17 mouse cellular contexts compared by ENCODE assay signal in genomic region chr15:92806352-92806751, GRCm38 (mm10).
"Had no signal": no experiment of that assay in that cellular context is flagged by ENCODE, and none has a peak within 500 bp of the region (broad histone marks: within the 10 kb centered on the region; RNA-seq: fewer than 3 reads in every experiment).

No protein-coding gene starts in this region.

- H3K9ac ChIP-seq: liver, embryonic 13.5 days; liver, embryonic 15.5 days; liver, postnatal 0 days; lung, embryonic 15.5 days; neural tube, embryonic 12.5 days; stomach, embryonic 15.5 days had no signal

- H3K36me3 ChIP-seq: liver, embryonic 13.5 days; liver, embryonic 15.5 days; lung, embryonic 15.5 days; neural tube, embryonic 12.5 days; stomach, embryonic 15.5 days had no signal

- H3K27ac ChIP-seq: liver, embryonic 13.5 days; liver, embryonic 15.5 days; lung, embryonic 15.5 days; macrophage; neural tube, embryonic 12.5 days; stomach, embryonic 15.5 days; stomach, postnatal 0 days had no signal

- H3K27me3 ChIP-seq: liver, embryonic 13.5 days; liver, embryonic 15.5 days; lung, embryonic 15.5 days; megakaryocyte, embryonic 14.5 days; neural tube, embryonic 12.5 days; stomach, embryonic 15.5 days had no signal

- H3K9me3 ChIP-seq: liver, embryonic 13.5 days; liver, embryonic 15.5 days; lung, embryonic 15.5 days; megakaryocyte, embryonic 14.5 days; neural tube, embryonic 12.5 days; stomach, embryonic 15.5 days had no signal

- DNase-seq: liver, embryonic 13.5 days; liver, postnatal 0 days; lung, adult 2 months; lung, postnatal 14 days; lung, postnatal 36 days; right cerebral cortex, postnatal 14 days; thymus, adult 2 months; thymus, postnatal 25 days; thymus, postnatal 4 days had no signal

- ATAC-seq: liver, postnatal 0 days; lung, postnatal 0 days had no signal

- H3K4me2 ChIP-seq: liver, embryonic 13.5 days; liver, embryonic 15.5 days; lung, embryonic 15.5 days; neural tube, embryonic 12.5 days; stomach, embryonic 15.5 days had no signal

- H3K4me1 ChIP-seq: liver, embryonic 13.5 days; liver, embryonic 15.5 days; lung, embryonic 15.5 days; megakaryocyte, embryonic 14.5 days; neural tube, embryonic 12.5 days; stomach, embryonic 15.5 days had no signal

- H3K4me3 ChIP-seq: liver, embryonic 13.5 days; liver, embryonic 15.5 days; lung, embryonic 15.5 days; megakaryocyte, embryonic 14.5 days; neural tube, embryonic 12.5 days; stomach, embryonic 15.5 days had no signal
